Mouse (Mus musculus) heart, adult 8-10 months (tissue): Measurements from ENCODE around the gene Cdh13. TPM values are rescaled to one million over a fixed set of nuclear protein-coding genes. Genes with fewer than 3 reads are reported as not detected.

Experiments
- DNase-seq: peaks from one replicate; pipeline ENCODE4 v3.0.0; 2022; ENCODE audit warnings: low spot score
- total RNA-seq, 4 experiments: library from RNA; stranded (reverse); gene quantifications; 2 replicates each; pipeline ENCODE4 v1.2.4; 2022

Cdh13 gene
- total RNA-seq, 4 experiments from 2014 or later = 189 to 215 (median 197) TPM

DNA sequence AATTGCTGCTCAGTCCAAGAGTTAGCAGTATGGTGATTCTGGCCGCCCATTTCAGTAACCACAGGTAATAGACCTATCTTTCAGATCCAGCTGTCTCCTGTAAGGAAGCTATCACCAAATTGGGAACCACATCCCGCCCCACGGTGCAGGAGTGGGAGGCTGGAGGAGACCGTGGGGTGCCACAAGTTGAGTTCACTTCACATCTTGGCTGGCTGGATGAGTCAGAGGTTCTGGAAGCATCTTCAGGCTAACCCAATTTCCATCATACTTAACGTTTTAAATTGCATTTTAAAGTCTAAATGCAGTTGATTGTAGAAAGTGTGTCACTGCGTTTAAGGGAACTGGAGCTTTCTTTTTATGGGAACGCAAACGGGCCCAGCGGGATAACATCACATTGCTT is 511.4 kb downstream of the Cdh13 start:
- no peak for DNase-seq

DNA sequence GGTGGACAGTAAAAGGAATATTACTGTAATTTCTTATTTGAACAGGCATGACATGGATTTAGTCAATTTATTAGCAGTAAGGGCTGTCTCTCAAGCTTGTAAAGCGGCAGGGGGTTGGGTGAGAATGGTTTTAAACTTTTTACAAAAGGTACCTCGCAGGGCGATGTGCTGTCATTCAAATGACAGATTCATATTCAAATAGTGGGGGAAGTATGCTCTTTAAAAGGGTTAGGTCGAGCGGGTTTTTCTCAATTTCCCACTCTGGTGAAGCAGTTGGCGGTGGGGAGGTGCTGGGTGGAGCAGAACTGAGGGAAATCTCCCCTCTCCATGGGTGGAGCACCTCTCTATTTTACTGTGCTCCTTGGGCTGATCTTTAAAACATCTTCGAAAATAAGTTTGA is 513.0 kb downstream of the Cdh13 start:
- DNase-seq = no peak

DNA sequence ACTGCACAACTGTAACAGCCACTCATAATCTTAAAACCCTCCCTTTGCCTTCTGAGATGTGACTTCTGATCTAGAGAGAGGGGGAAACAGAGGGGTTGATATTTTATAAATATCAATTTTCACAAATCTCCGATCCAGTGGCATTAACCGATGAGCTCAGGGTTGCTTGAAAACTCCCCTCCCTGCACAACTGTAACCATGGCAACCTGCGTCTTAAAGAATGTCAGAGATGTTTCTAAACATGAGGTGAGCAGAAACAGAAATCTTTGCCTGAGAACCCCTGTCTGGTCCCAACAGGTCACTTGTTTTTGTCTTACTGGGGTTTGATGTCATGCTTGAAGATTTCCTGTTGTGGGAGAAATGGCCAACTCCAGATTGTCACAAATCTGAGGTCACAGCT is 513.6 kb downstream of the Cdh13 start:
- no peak for DNase-seq

DNA sequence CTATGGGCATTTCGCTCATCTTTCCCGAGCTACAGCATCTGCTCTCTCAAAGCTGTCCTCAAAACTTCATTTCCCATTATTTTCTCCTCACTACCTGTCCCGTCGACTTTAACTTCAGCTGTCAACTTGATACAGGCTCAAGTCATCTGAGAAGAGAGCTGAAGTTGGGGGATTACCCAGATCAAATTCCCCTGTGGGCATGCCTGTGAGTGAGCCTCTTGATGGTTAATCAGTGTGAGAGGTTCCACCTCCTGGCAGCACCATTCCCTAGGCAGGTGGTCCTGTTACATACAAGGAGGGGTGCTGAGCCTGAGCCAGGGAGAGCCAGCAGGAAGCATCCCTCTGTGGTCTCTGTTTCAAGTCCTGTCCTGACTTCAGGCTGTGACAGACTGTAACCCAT is 519.6 kb downstream of the Cdh13 start:
- no peak for DNase-seq

DNA sequence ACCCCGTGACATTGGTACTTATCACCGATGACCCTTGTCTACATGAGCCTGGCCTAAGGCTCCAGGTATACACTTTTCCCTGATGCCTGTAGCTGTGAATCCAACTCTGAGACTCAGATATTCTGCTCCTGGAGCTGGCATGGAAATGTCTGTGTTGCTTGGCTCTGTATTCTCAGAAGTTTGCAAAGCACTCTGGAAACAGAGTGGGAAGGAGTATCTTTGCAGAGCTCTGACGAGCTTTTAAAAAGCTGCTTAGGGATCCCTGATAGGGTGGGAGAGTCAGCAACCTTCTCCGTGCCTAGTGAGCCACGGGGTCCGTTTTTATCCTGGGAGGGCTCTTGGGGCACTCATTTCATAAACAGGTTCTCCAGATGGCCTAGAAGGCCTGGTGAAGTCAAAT is 526.1 kb downstream of the Cdh13 start:
- no peak for DNase-seq

DNA sequence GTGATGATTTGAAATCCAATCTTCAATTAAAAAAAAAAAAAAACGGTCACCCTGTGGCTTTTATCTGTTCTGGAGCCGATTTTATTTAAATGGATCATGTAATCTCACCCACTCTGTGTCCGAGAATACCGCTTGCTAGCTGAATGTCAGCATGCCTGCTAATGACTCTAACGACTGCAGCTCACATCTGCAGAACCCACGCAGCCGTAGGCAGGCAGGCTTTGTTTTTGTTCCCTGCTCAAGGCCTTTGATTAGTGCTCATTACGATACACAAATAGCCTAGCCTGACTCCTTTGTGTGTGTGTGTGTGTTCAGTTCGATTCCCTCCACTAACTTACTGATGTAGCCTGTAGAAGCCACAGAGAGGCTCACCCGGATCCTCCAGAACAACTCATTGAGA is 531.5 kb downstream of the Cdh13 start:
- no peak for DNase-seq

DNA sequence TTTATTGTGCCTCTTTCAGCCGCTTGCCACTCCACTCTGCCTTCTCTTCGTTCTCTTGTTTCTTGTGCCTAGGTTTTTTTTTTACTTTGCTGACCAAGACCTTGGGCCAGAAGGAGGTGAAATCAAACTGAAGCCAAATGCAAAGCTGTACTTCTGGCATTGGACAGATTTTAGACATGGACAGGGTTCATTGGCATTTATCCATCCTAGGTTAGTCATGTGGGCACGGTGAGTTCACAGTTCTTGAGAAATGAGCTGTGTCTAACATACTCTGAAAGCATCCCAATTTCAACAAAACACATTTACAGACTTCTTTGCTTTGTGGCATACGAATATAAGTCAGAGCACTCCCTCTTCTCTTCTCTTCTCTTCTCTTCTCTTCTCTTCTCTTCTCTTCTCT is 543.2 kb downstream of the Cdh13 start:
- no peak for DNase-seq

DNA sequence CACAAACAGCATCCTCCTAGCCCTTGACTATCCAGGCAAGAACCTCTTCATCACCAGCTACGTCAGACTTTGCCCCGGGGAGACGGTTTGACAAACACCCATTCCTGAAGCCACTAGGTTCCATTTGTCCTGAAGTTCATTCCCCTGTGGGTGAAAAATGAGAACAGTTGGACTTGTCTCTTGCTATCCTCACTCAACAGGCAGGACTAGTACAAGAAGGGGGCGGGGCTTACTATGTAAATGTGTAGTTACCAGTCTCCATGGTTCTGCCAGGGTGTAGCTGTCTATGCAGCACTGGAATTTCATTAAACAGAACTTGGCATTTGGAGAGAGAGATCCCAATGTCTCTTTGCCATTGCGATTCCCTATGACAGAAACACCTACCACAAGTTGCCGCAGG is 544.2 kb downstream of the Cdh13 start:
- no peak for DNase-seq

DNA sequence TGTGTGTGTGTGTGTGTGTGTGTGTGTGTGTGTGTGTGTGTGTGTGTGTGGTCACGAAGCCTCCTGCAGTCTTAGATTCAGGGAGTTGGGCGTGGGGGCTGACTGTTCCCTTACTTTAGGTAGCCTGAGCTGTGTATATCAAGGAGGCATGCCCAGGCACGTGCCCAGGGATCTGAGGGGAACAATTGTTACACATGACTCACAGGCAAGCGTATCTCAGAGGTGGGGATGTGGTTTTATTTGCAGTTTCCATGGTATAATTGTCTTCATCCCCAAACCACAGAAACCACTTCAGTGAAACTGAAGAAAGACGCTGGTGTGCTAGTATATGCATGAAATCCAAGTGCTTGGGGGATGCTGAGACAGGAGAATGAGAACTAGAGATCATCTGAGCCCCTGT is 546.8 kb downstream of the Cdh13 start:
- no peak for DNase-seq

DNA sequence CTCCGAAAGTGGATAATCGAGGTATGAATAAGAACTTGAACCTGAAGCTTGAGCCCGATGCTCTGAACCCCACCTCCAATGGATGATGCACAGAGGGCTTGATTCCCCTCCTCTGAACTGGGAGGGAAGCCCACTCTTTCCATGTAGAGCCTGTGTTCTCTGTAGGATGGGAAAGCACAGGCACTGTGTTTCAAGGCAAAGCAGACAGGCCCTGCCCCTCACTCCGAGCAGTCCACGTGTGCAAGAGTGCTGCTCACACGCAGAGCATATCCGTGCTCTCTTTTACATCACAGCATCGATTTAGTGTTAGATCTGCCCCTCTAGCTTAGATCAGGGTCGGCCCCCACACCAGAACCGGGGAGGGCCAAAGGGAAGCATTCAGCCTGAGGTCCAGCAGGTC is 547.5 kb downstream of the Cdh13 start:
- no peak for DNase-seq

DNA sequence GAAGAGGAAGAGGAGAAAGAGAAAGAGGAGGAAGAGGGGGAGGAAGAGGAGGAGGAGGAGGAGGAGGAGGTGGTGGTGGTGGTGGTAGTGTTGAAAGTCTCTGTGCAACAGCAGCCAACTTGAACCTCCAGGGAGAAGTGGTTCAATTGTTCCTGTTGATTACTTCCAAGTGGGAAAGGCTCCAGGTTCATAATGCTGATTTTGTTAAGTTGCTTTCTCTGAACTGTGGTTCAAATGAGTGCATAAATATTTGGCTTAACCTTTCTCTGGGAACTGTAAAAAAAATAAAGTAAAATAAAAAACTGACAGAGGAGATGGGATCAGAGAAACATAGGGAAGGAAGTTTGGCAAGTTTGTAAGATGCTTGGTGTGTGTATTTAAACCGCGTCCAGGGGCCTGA is 555.3 kb downstream of the Cdh13 start:
- DNase-seq = no peak

DNA sequence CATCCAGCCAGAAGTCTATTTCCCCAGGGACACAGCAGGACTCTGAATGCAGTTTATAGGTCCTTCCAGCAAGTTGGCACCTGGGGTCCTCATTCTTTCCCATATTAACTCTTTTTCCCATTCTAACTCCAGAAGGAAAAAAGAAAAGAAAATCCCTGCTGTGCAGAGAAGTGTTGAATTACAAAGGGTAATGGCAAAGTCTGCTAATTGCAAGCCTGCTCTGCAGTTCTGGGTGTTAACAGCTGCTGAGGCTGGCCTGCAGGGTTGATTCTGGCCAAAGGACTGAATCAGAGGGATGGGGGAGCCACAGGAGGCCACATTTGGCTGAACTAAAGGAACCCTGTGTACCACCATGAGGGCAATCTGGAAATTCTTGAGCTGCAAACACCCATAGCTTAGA is 562.2 kb downstream of the Cdh13 start:
- DNase-seq = no peak

DNA sequence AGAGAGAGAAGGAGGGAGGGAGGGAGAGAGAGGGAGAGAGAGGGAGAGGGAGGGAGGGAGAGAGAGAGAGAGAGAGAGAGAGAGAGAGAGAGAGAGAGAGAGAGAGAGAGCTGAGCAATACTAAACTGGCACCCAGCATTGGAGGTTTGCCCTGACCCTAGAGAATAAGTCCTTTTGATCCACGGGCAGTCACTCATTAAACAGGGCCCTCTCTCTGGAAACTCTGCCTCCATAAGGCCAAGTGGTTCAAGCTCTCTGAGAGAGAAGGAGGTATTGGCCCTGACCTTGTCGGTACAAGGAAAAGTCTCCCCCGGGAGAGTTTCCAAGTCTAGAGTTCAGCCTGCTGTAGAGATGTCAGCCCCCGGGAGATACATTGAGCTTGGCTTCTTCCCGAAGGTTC is 564.5 kb downstream of the Cdh13 start:
- no peak for DNase-seq

DNA sequence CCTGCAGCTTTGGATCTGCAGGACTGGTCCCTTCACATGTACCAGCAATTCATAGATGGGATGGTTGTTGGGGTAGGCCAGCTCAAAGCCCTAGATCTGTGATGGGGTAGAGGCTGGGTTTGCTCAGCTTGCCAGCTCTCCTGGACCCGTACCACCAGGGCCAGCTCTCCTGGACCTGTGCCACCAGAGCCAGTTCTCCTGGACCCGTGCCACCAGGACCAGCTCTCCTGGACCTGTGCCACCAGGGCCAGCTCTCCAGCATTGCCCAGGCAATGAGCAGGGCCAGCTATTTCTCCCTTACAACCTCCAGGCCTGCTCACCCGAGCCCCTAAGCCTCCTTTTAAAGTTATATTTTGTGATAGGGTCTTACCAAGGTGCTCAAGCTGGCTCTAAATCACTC is 566.0 kb downstream of the Cdh13 start:
- DNase-seq = no peak

DNA sequence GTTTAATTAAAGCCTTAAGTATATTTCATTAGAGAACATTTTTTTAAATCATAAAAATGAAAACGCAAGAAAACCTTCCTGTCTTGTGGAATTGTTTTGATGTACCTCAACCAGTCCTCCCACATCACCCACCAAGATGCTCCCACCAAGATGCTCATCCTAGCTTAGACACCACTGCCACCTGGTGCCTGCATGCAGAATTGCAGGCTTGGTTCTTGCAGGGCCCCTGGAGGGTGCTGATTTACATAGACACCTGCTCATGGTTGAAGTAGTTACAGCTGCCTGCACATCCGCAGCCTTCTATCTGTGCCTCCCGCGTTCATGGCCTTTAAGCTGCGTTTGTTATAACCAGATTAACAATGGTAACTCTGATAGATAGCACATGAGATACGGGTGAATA is 566.8 kb downstream of the Cdh13 start:
- peak; percentile 52 for DNase-seq

DNA sequence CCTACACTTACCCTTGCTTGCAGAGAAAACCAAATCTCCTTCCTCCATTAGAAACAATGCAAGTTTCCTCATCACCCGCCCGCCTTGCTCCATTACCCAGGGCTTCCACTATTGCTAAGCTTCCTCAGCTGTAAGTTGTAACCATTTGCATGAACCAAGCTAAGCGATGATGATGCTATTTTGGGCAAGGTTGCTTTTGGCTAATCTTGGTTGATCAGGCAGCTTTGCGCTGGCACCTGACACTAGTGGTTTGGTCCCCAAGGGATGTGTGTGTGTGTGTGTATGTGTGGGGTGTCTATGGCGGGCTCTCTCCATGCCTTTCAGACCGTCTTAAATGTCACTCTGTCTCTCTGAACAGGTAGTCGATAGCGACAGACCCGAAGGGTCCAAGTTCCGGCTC is 567.8 kb downstream of the Cdh13 start:
- DNase-seq = no peak

DNA sequence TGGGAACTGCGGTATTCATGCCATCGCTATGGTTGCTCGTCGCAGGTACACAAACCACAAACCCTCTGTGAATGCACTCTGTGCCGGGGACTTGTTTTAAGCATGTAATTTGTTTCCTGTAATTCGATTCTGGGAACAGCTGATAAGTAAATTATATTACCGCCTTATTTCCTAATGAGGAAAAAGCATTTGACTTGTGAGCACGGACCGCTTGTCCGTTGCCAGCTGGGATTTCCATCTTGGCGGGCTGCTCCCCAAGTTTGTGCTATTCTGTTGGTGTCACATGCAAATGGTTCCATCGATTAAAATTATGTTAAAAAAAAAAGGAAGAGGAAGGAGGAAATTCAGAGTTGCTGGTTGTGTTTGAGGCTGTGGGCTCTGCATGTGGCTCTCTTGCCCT is 569.3 kb downstream of the Cdh13 start:
- peak; percentile 74 for DNase-seq

DNA sequence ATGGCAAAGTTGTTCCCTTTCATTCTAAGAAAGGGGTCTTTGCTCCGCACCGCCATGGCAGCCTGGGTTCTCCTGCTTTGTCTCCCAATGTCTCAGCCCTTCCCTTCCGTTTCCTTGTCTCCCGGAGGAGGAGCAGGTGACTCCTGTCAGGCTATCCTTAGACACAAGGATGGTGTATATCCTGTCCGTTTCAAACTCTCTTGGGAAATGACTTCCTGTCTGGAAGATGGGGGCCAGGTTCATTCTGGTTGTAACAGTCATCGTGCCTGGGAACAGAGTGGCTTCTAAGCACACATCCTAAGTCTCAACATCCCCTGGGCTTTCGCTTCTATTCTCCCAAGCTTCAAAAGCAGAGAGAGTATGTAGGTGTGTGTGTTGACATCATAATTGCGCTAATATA is 571.1 kb downstream of the Cdh13 start:
- DNase-seq = peak; percentile 70

DNA sequence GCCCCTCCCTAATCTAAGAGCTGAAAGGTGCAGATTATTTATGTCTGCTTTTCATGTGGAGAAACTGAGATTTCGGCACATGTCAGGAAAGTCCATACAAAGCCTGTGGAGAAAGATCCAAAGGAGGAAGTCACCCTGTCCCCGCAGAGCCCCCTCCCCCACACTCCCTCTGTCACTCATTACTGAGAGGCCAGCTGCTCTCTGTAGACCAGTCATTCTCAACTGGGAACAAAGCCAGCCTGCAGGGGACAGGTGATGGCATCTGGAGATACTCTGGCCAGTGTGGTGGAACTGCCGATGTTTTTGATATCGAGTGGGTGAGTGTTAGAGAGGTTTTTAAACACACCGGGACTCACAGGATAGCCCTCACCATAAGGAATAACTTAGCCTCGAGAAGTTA is 582.8 kb downstream of the Cdh13 start:
- DNase-seq = no peak

DNA sequence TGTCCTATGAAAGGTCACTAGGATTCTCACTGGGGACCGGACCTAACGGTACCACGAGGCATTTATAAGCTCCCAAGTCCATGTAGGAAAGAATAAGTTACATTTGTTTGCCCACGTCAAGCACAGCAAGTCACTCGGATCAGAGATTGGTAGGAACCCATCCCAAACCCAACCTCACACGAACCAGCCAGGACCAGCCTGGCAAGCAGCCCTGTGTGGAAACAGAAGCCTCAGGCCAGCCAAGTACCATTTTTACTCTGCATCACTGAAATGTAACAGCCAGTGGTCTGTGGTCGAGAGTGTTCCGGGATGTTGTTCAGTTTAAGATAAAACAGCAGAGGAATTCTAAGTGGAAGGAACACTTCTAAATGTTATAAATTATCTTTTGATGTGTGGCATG is 587.2 kb downstream of the Cdh13 start:
- no peak for DNase-seq

DNA sequence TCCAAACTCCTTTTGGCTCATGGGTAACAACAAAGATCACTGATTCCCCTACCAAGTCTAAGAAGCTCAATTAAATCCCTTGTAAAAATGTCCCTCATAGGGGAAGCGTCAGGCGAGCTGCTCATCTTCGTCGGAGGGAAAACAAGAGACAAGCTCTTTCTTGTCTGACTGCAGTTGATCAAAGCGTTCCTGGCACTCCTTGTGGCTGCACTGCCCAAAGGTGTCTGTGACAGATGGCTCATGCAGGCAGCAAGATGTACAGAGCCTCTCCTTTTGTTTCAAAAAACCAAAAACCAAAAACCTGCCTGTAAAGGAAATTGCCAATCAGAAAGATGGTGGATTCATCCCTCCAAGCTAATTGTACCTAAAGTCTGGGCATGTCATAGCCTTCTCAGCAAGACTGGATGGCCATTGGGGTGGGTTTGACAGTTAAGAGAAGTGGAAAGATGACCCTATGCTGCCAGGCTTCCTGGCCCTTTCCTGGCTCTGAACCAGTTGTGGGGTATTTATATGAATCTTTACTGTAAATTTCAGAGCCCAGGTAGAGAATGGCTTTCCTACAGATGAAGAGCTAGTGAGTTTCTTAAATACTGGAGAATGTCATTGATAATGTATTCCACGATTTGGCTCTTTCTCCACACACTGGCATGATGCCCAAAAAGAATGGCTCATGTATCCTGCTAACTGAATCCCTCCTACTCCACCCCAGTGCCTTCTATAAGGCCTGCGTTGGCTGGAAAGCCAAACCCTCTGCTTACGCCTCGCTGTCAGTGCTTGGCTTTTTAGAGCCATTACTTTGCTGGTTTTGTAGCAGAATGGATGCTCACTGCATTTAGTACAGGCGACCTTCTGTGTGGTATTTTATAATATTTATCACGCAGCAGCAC is 596.6 kb downstream of the Cdh13 start:
- no peak for DNase-seq

DNA sequence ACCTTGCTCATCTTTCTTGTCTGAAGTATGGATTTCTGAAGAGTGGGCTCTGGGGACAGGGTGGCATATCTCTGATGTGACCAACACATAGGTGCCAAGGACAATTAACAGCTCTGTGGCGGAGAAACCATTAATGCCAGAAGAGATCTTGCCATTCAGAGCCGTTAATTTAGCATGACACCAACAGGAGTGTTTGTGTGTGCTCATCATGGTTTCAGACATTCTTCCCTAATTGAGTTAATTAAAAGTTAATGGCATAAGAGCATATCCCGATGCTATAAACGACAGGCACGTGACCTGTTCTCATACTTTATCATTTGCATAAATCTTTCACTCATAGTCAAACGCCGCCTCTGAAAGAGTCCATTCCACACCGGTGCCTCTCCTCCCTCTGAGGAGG is 600.8 kb downstream of the Cdh13 start:
- no peak for DNase-seq

DNA sequence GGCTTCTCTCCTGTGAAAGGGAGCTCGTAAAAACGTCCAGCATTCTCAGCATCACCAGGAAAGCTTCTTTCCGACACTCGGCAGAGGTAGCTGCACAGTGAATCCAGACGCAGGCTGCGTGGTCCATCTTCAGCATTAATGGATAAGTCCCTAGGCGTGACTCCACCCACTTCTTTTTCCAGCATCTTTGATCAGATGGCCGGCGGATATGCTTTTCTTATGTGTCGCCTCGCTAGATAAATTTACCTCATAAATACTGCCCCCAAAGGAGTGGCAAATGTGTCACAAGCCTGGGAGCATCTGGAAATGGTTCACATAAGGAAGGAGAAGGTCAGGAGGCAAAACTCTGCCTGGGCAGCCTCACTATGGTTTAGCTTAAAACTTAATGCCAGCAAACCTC is 601.5 kb downstream of the Cdh13 start:
- DNase-seq = no peak

DNA sequence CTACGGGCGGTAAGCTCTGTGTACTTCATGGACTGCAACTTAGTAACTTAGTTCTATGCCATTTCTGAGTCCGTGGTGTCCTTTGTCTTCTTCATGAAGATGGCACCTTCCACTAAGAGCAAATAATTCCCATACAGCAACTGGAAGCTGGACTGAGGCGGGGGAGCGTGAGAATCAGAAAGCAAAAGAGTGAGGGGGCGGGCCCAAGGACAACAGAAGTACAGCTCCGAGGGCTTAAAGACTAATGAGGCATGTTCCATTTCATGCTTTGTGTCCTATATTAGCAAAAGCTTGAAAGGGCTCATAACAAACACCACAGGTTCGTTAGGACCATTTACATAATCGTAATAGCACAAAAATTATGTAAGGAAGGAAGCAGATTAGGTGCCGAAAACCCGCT is 618.9 kb downstream of the Cdh13 start:
- no peak for DNase-seq
